Mouse (Mus musculus): ENCODE data around the gene Aldh3b1. TPM values are rescaled to one million over a fixed set of nuclear protein-coding genes. Genes with fewer than 3 reads are reported as not detected.

Aldh3b1 gene
- polyA plus RNA-seq, 1 experiment from 2014 or later: 3.7 TPM

DNA sequence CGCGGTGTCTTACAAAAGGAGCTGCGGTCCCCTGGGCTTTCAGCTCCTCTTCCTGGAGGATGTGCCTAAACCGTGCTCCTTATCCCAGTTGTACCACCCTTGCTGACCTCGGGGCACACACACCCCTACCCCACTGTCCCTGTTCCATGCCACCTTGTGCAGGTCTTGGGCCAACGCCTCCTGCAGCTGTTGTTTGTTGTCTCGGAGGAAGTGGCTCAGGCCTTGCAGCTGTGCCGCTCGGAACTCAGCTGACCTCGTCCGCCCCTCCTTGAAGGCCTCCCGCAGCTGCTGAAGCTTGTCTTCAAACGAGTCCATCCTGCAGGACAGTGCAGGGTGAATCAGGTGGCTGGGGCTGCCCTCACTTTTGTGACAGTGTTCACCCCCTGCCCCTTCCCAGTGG is 6.0 kb downstream of the Aldh3b1 start:
- H3K36me3 ChIP-seq (ENCODE audit: control insufficient read depth, insufficient read depth): no peaks in the 10 kb centered on the region
- no peak overlapping the region for H3K4me3 ChIP-seq (ENCODE audit: low read length)
- H3K9me3 ChIP-seq (replicated peaks; ENCODE audit: control insufficient read depth, low read length): no peaks in the 10 kb centered on the region
- peak overlapping the region; percentile 49 for H3K27ac ChIP-seq (ENCODE audit: low read length)
- no peak overlapping the region for H3K4me2 ChIP-seq (ENCODE audit: low read depth, low read length)
- 51% methylated on average over 13 of the region's 13 CpGs for WGBS
- H3K27me3 ChIP-seq (ENCODE audit: control insufficient read depth, insufficient read depth, low read length): no peaks in the 10 kb centered on the region
- no peak overlapping the region for H3K9ac ChIP-seq (ENCODE audit: low read length)
- H3K4me1 ChIP-seq (ENCODE audit: control insufficient read depth, insufficient read depth, low read length): peaks cover 6% of the 10 kb centered on the region; the same call in 1 of the 2 replicates
- no peak for ATAC-seq (replicated peaks; ENCODE audit: extremely low read depth, insufficient read depth, low FRiP score)

GRCm38 (mm10) chr19:3922661-3923371 is 6.8 kb downstream of the Aldh3b1 start:
- H3K27ac ChIP-seq (ENCODE audit: low read length): peak overlapping the region; percentile 49; the same call in 1 of the 2 replicates
- H3K36me3 ChIP-seq (ENCODE audit: control insufficient read depth, insufficient read depth): no peaks in the 10 kb centered on the region
- peaks cover 6% of the 10 kb centered on the region; the same call in 1 of the 2 replicates for H3K4me1 ChIP-seq (ENCODE audit: control insufficient read depth, insufficient read depth, low read length)
- no peak overlapping the region for H3K4me2 ChIP-seq (ENCODE audit: low read depth, low read length)
- H3K9ac ChIP-seq (ENCODE audit: low read length): no peak overlapping the region
- no peaks in the 10 kb centered on the region for H3K27me3 ChIP-seq (ENCODE audit: control insufficient read depth, insufficient read depth, low read length)
- ATAC-seq (replicated peaks; ENCODE audit: extremely low read depth, insufficient read depth, low FRiP score): no peak
- no peaks in the 10 kb centered on the region for H3K9me3 ChIP-seq (replicated peaks; ENCODE audit: control insufficient read depth, low read length)
- 57% methylated on average over 10 of the region's 10 CpGs for WGBS
- no peak overlapping the region for H3K4me3 ChIP-seq (ENCODE audit: low read length)

- no peak for ATAC-seq (replicated peaks; ENCODE audit: extremely low read depth, insufficient read depth, low FRiP score)
- Histone ChIP-seq H3K27me3 (ENCODE audit: control insufficient read depth, insufficient read depth, low read length) (no peaks in the 10 kb centered on the region), H3K9ac (ENCODE audit: low read length) (no peak overlapping the region), H3K4me1 (ENCODE audit: control insufficient read depth, insufficient read depth, low read length) (peaks cover 6% of the 10 kb centered on the region; the same call in 1 of the 2 replicates), H3K4me2 (ENCODE audit: low read depth, low read length) (no peak overlapping the region), H3K36me3 (ENCODE audit: control insufficient read depth, insufficient read depth) (no peaks in the 10 kb centered on the region), H3K9me3 (replicated peaks; ENCODE audit: control insufficient read depth, low read length) (no peaks in the 10 kb centered on the region), H3K4me3 (ENCODE audit: low read length) (no peak overlapping the region), H3K27ac (ENCODE audit: low read length) (no peak overlapping the region)
Observed at GRCm38 (mm10) chr19:3919928-3920327, 9.7 kb downstream of the Aldh3b1 start.

GRCm38 (mm10) chr19:3916727-3917126 is 12.9 kb downstream of the Aldh3b1 start:
- peaks cover 11% of the 10 kb centered on the region for H3K4me1 ChIP-seq (ENCODE audit: control insufficient read depth, insufficient read depth, low read length)
- no peak overlapping the region for H3K27ac ChIP-seq (ENCODE audit: low read length)
- H3K27me3 ChIP-seq (ENCODE audit: control insufficient read depth, insufficient read depth, low read length): no peaks in the 10 kb centered on the region
- 72% methylated on average over 11 of the region's 11 CpGs for WGBS
- H3K36me3 ChIP-seq (ENCODE audit: control insufficient read depth, insufficient read depth): no peaks in the 10 kb centered on the region
- no peak overlapping the region for H3K9ac ChIP-seq (ENCODE audit: low read length)
- H3K9me3 ChIP-seq (replicated peaks; ENCODE audit: control insufficient read depth, low read length): no peaks in the 10 kb centered on the region
- ATAC-seq (replicated peaks; ENCODE audit: extremely low read depth, insufficient read depth, low FRiP score): no peak
- no peak overlapping the region for H3K4me3 ChIP-seq (ENCODE audit: low read length)
- H3K4me2 ChIP-seq (ENCODE audit: low read depth, low read length): no peak overlapping the region

DNA sequence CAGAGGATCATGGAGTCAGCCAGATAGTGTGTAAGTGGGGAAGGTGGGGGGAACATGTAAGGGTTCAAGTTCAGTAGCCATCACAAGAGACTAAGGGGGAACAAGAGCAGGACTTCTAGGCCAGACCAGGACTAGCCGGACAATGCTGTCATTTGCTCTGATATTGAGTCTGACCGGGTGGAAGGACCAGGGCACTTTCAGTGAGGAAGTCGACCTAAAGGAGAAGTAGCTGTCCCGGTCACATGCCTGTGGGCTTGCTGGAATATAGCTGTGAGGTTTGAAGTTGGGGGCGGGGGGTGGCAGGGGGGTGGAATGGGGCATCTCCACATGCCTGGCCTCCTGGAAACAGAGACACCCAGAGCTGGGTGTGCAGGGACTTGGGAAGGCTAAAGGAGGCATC is 15.1 kb downstream of the Aldh3b1 start:
- no peak for ATAC-seq (replicated peaks; ENCODE audit: extremely low read depth, insufficient read depth, low FRiP score)
- WGBS: 83% methylated on average over 5 of the region's 5 CpGs
- H3K4me2 ChIP-seq (ENCODE audit: low read depth, low read length): no peak overlapping the region
- no peaks in the 10 kb centered on the region for H3K27me3 ChIP-seq (ENCODE audit: control insufficient read depth, insufficient read depth, low read length)
- no peak overlapping the region for H3K27ac ChIP-seq (ENCODE audit: low read length)
- H3K4me1 ChIP-seq (ENCODE audit: control insufficient read depth, insufficient read depth, low read length): peaks cover 14% of the 10 kb centered on the region
- H3K9me3 ChIP-seq (replicated peaks; ENCODE audit: control insufficient read depth, low read length): no peaks in the 10 kb centered on the region
- H3K36me3 ChIP-seq (ENCODE audit: control insufficient read depth, insufficient read depth): peaks cover 13% of the 10 kb centered on the region
- no peak overlapping the region for H3K4me3 ChIP-seq (ENCODE audit: low read length)
- no peak overlapping the region for H3K9ac ChIP-seq (ENCODE audit: low read length)

GRCm38 (mm10) chr19:3913692-3914091 is 15.9 kb downstream of the Aldh3b1 start:
- Histone ChIP-seq H3K9me3 (replicated peaks; ENCODE audit: control insufficient read depth, low read length) (no peaks in the 10 kb centered on the region), H3K4me3 (ENCODE audit: low read length) (peak overlapping the region; percentile 65), H3K9ac (ENCODE audit: low read length) (peak overlapping the region; percentile 73), H3K27ac (ENCODE audit: low read length) (peak overlapping the region; percentile 85), H3K27me3 (ENCODE audit: control insufficient read depth, insufficient read depth, low read length) (no peaks in the 10 kb centered on the region), H3K4me1 (ENCODE audit: control insufficient read depth, insufficient read depth, low read length) (peaks cover 14% of the 10 kb centered on the region), H3K4me2 (ENCODE audit: low read depth, low read length) (peak overlapping the region; percentile 94), H3K36me3 (ENCODE audit: control insufficient read depth, insufficient read depth) (peaks cover 20% of the 10 kb centered on the region)
- no peak for ATAC-seq (replicated peaks; ENCODE audit: extremely low read depth, insufficient read depth, low FRiP score)
- WGBS: 83% methylated on average over 8 of the region's 8 CpGs

DNA sequence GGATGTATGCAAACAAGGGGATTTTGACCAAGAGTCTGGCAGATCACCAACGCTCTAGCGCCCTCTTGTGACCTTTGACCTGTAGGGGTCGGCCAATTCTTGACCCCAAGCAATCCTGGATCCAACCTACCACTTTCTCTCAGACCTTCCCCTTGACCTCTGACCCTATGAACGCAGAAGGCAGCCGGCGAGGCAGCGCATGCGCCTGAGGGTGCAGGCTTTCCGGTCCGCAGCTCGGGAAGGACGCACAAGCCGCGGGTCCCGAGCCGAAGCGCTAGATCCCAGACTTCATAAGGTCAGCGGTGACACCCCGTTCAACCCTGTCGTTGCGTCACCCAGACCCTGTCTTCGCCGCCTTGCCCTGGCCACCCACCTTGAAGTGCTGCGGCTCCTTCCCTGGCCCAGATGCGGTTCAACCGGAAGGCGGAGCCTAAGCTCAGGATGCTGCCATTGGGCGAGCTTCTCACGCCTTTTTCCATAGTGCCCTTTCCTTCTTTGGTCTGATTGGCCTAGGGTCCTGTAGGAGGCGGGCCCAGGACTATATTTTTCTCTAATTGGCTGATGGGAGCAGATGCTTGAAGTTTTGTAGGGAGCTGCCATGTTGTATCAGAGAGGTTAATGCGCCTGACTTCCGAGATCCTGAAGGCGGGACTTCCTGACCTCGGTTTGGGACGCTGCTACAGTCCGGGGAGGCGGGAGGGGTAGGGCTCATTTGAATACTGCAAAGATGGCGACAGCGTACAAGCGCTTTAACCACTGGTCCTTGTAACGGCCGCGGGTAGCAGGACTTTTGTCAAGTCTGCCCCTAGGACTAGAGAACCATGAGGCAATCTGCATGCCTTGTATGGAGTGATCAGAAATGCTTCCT is 17.0 kb downstream of the Aldh3b1 start, which contains the start of gene Ndufs8:
TSS of gene Ndufs8 (minus strand) at position 438 of the 868 bp plus-strand sequence.
- Histone ChIP-seq H3K4me1 (ENCODE audit: control insufficient read depth, insufficient read depth, low read length) (peaks cover 17% of the 10 kb centered on the region), H3K36me3 (ENCODE audit: control insufficient read depth, insufficient read depth) (peaks cover 26% of the 10 kb centered on the region), H3K9me3 (replicated peaks; ENCODE audit: control insufficient read depth, low read length) (no peaks in the 10 kb centered on the region), H3K4me3 (ENCODE audit: low read length) (peak within 1 kb of the TSS; percentile 65), H3K9ac (ENCODE audit: low read length) (peak within 1 kb of the TSS; percentile 80), H3K27me3 (ENCODE audit: control insufficient read depth, insufficient read depth, low read length) (no peaks in the 10 kb centered on the region), H3K27ac (ENCODE audit: low read length) (peak within 1 kb of the TSS; percentile 85), H3K4me2 (ENCODE audit: low read depth, low read length) (peak within 1 kb of the TSS; percentile 94)
- peak; percentile 96 for ATAC-seq (replicated peaks; ENCODE audit: extremely low read depth, insufficient read depth, low FRiP score)
- WGBS: under 1% methylated on average over 43 of the region's 43 CpGs

- WGBS: 74% methylated on average over 5 of the region's 5 CpGs
- ATAC-seq (replicated peaks; ENCODE audit: extremely low read depth, insufficient read depth, low FRiP score): no peak
Observed at GRCm38 (mm10) chr19:3910206-3910605, 19.4 kb downstream of the Aldh3b1 start.

More at GRCm38 (mm10) chr19:3910206-3910605, 19.4 kb downstream of the Aldh3b1 start:
- no peak overlapping the region for H3K4me2 ChIP-seq (ENCODE audit: low read depth, low read length)
- H3K9ac ChIP-seq (ENCODE audit: low read length): no peak overlapping the region
- H3K27ac ChIP-seq (ENCODE audit: low read length): no peak overlapping the region
- no peak overlapping the region for H3K4me3 ChIP-seq (ENCODE audit: low read length)
- H3K36me3 ChIP-seq (ENCODE audit: control insufficient read depth, insufficient read depth): peaks cover 26% of the 10 kb centered on the region
- H3K9me3 ChIP-seq (replicated peaks; ENCODE audit: control insufficient read depth, low read length): no peaks in the 10 kb centered on the region
- H3K27me3 ChIP-seq (ENCODE audit: control insufficient read depth, insufficient read depth, low read length): no peaks in the 10 kb centered on the region
- H3K4me1 ChIP-seq (ENCODE audit: control insufficient read depth, insufficient read depth, low read length): peaks cover 24% of the 10 kb centered on the region
